Mouse (Mus musculus): ENCODE measurements around the gene Neu1.
A peak's percentile ranks its signal among the peaks of the same experiment; 100 is the strongest.
"Not testable (repeated sequence)": the region's sequence is repeated elsewhere in the genome, so short reads cannot be mapped to it uniquely, and the experiment has no call there.

The Neu1 gene

GRCm38 (mm10) chr17:34965627-34966026 lies 34.6 kb downstream of the Neu1 start:
- DNase-seq (ENCODE audit: extremely low spot score): no peak

DNA sequence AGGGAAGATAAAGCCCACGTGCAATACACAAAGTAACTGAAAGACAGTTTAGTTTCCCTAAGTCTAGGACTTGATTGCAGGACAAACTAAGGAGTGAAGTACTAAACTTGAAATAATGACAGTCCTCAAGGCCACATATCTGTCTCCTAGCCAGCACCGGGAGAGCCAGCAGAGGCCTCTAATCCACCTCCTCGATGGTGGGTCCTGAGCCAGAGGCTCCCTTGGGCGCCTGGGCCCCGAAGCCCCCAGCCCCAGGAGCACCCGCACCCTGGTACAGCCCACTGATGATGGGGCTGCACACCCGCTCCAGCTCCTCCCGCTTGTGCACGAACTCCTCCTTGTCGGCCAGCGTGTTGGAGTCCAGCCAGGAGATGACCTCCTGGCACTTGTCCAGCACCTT lies 38.8 kb downstream of the Neu1 start, which contains the start of gene Gm20481:
Gene Gm20481 (plus strand): TSS at position 91 of the 400 bp plus-strand sequence.
- DNase-seq (ENCODE audit: extremely low spot score): not testable (repeated sequence)

GRCm38 (mm10) chr17:34970850-34971249 lies 39.8 kb downstream of the Neu1 start:
- not testable (repeated sequence) for DNase-seq (ENCODE audit: extremely low spot score)

- DNase-seq (ENCODE audit: extremely low spot score): not testable (repeated sequence)
These were observed 40.6 kb downstream of the Neu1 start for GRCm38 (mm10) chr17:34971694-34972068.

GRCm38 (mm10) chr17:34972069-34972749 lies 41.2 kb downstream of the Neu1 start, which contains the start of the genes Hspa1a and Hspa1l:
Gene Hspa1a, minus strand, starts transcription at chr17:34972156.
Gene Hspa1l, plus strand, starts transcription at chr17:34972703.
- DNase-seq (ENCODE audit: extremely low spot score): peak; percentile 77

GRCm38 (mm10) chr17:34975581-34976492 lies 44.8 kb downstream of the Neu1 start:
- DNase-seq (ENCODE audit: extremely low spot score): no peak

- no peak for DNase-seq (ENCODE audit: extremely low spot score)
These were observed 45.9 kb downstream of the Neu1 start for GRCm38 (mm10) chr17:34977000-34977399.

- DNase-seq (ENCODE audit: extremely low spot score): no peak
These were observed 47.2 kb downstream of the Neu1 start for GRCm38 (mm10) chr17:34978239-34978638.

DNA sequence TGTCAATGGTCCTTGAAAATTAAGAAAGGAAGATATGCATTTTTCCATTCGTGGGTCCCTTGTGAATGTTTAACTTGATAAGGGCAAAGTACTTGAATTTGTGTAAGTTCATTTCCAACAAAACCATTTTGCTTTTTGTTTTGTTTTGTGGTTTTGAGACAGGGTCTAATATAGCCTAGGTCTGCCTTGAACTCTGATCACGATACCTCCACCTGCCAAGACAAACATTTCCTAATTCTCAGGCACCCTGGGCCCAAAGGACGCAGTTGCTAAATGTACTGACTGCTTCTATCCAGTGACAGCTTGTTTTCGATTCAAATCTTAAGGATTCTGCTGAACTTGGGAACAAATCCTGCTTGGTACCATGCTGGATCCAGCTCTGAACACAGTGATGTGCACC lies 48.6 kb downstream of the Neu1 start:
- no peak for DNase-seq (ENCODE audit: extremely low spot score)

DNA sequence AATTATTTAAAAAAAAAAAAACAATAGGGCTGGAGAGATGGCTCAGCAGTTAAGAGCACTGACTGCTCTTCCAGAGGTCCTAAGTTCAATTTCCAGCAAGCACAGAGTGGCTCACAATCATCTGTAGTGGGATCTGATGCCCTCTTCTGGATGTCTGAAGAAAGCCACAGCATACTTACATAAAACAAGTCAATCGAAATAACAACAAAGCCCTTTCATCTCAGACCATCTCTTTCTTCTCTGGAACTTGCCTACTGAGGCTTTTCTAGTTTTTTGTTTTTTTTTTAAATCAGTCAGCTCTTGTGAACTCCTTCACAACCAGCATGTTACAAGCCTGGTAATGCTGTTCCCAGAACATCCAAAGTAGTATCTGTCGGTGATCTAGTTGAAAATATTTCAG lies 49.6 kb downstream of the Neu1 start:
- peak; percentile 38 for DNase-seq (ENCODE audit: extremely low spot score)

- peak; percentile 92 for DNase-seq (ENCODE audit: extremely low spot score)
These were observed 50.7 kb downstream of the Neu1 start, which contains the start of gene Lsm2 for GRCm38 (mm10) chr17:34981690-34982180. Gene Lsm2, plus strand, starts transcription at chr17:34981862.

- no peak for DNase-seq (ENCODE audit: extremely low spot score)
These were observed 51.3 kb downstream of the Neu1 start for GRCm38 (mm10) chr17:34982328-34982727.

DNA sequence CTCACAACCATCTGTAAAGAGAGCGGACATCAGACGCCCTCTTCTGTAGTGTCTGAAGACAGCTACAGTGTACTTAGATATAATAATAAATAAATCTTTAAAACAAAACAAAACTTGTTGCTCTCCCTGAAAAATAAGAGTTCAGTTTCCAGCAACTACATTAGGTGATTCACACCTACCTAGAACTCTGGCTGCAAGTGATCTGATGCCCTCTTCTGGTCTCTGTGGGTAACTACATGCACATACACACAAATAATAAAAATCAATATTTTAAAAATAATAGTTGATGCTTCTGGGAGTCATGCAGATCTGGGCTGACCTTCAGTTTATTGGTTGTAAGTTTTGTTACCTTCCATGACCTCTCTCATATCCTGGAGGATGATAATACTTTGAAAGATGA lies 53.2 kb downstream of the Neu1 start:
- no peak for DNase-seq (ENCODE audit: extremely low spot score)

Measured in embryo, embryonic 9.5 days (tissue).